Mouse (Mus musculus): ENCODE measurements around the gene Prss35. TPM values are rescaled to one million over a fixed set of nuclear protein-coding genes. Genes with fewer than 3 reads are reported as not detected.

Prss35 gene
- polyA plus RNA-seq (2016; fragmentation: Nextera tagmentation; extraction: Ambion mirVana) = 8.1 and 9.2 TPM in 2 replicates

DNA sequence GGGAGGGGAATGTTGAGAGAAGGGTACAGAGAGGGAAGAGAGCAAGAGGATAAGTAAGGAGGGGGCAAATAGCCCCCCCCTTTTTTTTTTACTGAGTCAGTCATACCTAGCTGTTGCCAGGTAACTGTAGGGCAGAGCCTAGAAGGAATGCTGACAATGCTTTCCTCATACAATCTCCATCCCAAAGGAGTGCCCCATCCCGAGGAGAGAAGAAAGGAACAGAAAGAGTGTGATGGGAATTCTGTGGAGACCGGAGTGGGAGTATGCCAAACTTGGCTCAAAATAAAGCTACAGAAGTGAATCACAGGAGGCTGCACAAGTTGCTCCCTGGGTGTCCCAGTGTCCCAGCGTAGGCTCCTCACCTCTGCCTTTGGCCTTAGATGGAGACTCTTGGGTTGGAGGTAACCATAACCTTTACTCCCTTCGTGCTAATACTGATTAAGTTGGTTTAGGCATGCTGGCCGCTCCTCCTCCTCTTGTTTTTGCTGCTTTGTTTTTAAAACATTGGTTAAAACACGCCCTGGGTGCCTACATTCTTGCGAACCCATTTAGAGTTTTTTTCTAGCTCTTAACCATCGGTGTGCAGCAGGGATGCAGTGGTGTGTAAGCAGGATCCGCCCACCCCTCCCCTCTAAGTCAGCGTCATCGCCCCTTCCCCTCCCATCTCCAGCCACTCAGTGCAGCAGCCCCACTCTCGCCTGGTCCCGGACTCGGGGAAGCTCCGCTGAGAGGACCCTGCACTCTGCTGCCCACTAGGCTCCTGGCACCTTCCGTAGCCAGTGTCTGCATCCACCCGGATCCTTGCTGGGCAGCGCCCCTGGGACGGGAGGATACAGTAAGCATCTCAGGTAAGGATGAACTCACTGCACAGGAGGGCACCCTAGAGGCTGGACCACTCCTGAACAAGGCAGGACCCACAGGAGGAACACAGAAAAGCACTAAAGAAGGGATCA, at the start of gene Prss35:
Gene Prss35 (plus strand): TSS at position 691 of the 953 bp plus-strand sequence.
- Histone ChIP-seq H3K4me1 (peaks cover 16% of the 10 kb centered on the region), H3K9me3 (no peaks in the 10 kb centered on the region), H3K4me3 (peak within 1 kb of the TSS; percentile 57), H3K27ac (peak within 1 kb of the TSS; percentile 57; the same call in 1 of the 2 replicates), H3K36me3 (no peaks in the 10 kb centered on the region), H3K27me3 (ENCODE audit: insufficient read depth, poor library complexity, severe bottlenecking) (0 out of 2 replicates have a peak, but pooled peaks cover 8% of the 10 kb centered on the region)
- WGBS = 6% methylated on average over 19 of the region's 19 CpGs
- peak; percentile 80 for DNase-seq (ENCODE audit: low spot score)

GRCm38 (mm10) chr9:86693935-86694334, 49.5 kb upstream of the Prss35 start:
- no peaks in the 10 kb centered on the region for H3K9me3 ChIP-seq
- WGBS = 86% methylated on average over 6 of the region's 6 CpGs
- DNase-seq (ENCODE audit: low spot score) = no peak

DNA sequence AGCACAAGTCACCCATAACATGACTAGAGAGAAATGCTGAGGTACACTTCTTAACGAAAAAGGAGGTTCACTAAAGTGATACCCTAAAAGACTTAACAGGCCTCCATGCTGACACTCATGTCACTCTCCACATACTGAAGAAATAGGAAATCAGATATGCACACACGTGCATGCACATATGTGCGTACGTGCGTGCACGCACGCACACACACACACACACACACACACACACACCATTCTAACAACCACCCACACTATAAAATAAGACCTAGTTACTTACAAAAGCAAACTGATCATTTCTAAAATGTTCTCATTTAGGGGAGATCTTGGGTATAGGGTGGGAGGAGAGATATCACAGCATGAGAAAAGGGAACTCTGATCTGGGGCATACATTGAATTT, 48.8 kb upstream of the Prss35 start:
- Histone ChIP-seq H3K27ac (no peak overlapping the region), H3K4me1 (peaks cover 6% of the 10 kb centered on the region), H3K4me3 (peak overlapping the region; percentile 91; the same call in 1 of the 2 replicates), H3K27me3 (ENCODE audit: insufficient read depth, poor library complexity, severe bottlenecking) (no peaks in the 10 kb centered on the region), H3K9me3 (no peaks in the 10 kb centered on the region), H3K36me3 (no peaks in the 10 kb centered on the region)
- 90% methylated on average over 7 of the region's 7 CpGs for WGBS
- DNase-seq (ENCODE audit: low spot score) = no peak

More at GRCm38 (mm10) chr9:86693935-86694334, 49.5 kb upstream of the Prss35 start:
- no peak overlapping the region for H3K27ac ChIP-seq
- no peaks in the 10 kb centered on the region for H3K36me3 ChIP-seq
- no peak overlapping the region for H3K4me3 ChIP-seq
- no peaks in the 10 kb centered on the region for H3K27me3 ChIP-seq (ENCODE audit: insufficient read depth, poor library complexity, severe bottlenecking)
- peaks cover 5% of the 10 kb centered on the region; the same call in 1 of the 2 replicates for H3K4me1 ChIP-seq

- peak; percentile 80 for DNase-seq (ENCODE audit: low spot score)
- H3K9me3 ChIP-seq = no peaks in the 10 kb centered on the region
- under 1% methylated on average over 55 of the region's 56 CpGs for WGBS
- peak overlapping the region; percentile 92 for H3K27ac ChIP-seq
- H3K4me3 ChIP-seq = peak overlapping the region; percentile 91
- no peaks in the 10 kb centered on the region for H3K27me3 ChIP-seq (ENCODE audit: insufficient read depth, poor library complexity, severe bottlenecking)
- H3K36me3 ChIP-seq = no peaks in the 10 kb centered on the region
- H3K4me1 ChIP-seq = peaks cover 10% of the 10 kb centered on the region
Observed at GRCm38 (mm10) chr9:86695199-86695817, 48.1 kb upstream of the Prss35 start.

GRCm38 (mm10) chr9:86695818-86696261, 47.6 kb upstream of the Prss35 start, which contains the start of gene Me1:
Me1 (minus strand) TSS chr9:86695953.
- no peaks in the 10 kb centered on the region for H3K27me3 ChIP-seq (ENCODE audit: insufficient read depth, poor library complexity, severe bottlenecking)
- H3K4me1 ChIP-seq = peaks cover 12% of the 10 kb centered on the region
- peak within 1 kb of the TSS; percentile 92 for H3K27ac ChIP-seq
- no peaks in the 10 kb centered on the region for H3K9me3 ChIP-seq
- under 1% methylated on average over 46 of the region's 46 CpGs for WGBS
- no peaks in the 10 kb centered on the region for H3K36me3 ChIP-seq
- peak within 1 kb of the TSS; percentile 91 for H3K4me3 ChIP-seq
- no peak for DNase-seq (ENCODE audit: low spot score)

- DNase-seq (ENCODE audit: low spot score) = peak; percentile 84
- Histone ChIP-seq H3K4me1 (peaks cover 19% of the 10 kb centered on the region), H3K36me3 (no peaks in the 10 kb centered on the region), H3K9me3 (no peaks in the 10 kb centered on the region), H3K4me3 (no peak overlapping the region), H3K27me3 (ENCODE audit: insufficient read depth, poor library complexity, severe bottlenecking) (no peaks in the 10 kb centered on the region), H3K27ac (peak overlapping the region; percentile 76)
- WGBS = 15% methylated on average over 5 of the region's 5 CpGs
Observed at GRCm38 (mm10) chr9:86701264-86701663, 42.2 kb upstream of the Prss35 start.

GRCm38 (mm10) chr9:86701844-86702243, 41.6 kb upstream of the Prss35 start:
- H3K36me3 ChIP-seq = no peaks in the 10 kb centered on the region
- WGBS = 6% methylated on average over 2 of the region's 2 CpGs
- H3K27ac ChIP-seq = peak overlapping the region; percentile 76
- H3K9me3 ChIP-seq = no peaks in the 10 kb centered on the region
- no peak overlapping the region for H3K4me3 ChIP-seq
- no peak for DNase-seq (ENCODE audit: low spot score)
- H3K27me3 ChIP-seq (ENCODE audit: insufficient read depth, poor library complexity, severe bottlenecking) = no peaks in the 10 kb centered on the region
- H3K4me1 ChIP-seq = peaks cover 19% of the 10 kb centered on the region

DNA sequence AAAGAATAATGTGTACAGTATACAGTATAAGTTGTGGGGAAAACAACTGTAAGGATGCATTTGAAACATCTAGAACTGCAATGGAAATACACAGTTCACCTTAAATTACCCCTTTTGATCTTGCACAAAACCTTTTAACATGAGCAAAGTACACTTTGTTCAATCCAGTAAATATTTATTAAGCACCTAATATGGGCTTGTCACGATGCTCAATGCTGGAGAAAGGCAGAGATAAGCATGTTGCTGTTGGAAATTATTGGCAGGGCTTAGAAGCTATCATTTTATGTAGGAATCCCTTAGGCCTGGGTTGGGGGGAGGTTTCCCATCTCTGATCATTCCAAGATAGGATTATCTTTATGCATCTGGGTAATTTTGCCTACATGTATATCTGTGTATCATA, 36.0 kb upstream of the Prss35 start:
- Histone ChIP-seq H3K27ac (no peak overlapping the region), H3K27me3 (ENCODE audit: insufficient read depth, poor library complexity, severe bottlenecking) (no peaks in the 10 kb centered on the region), H3K4me1 (no peaks in the 10 kb centered on the region; the same call in 1 of the 2 replicates), H3K4me3 (no peak overlapping the region), H3K9me3 (no peaks in the 10 kb centered on the region), H3K36me3 (no peaks in the 10 kb centered on the region)
- WGBS = 69% methylated on average over 1 of the region's 1 CpGs
- DNase-seq (ENCODE audit: low spot score) = no peak

DNA sequence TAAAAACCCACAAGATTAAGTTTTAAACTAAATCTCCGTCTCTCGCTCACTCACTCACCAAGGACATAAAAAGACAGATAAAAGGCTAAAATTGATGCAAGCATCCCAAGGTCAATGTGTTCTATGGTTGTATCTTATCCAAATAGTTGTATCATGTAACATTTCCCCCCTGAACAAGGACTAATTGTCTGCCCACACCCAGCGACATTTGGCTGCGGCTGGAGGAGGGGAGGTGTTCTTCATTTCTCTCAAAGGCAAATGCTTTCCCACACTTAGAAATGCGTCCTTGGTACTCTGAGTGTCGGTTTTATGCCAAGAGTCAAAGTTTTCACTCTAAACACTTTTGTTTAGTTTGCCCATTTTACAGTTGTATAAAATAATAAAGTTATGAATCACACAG, 34.5 kb upstream of the Prss35 start:
- H3K27ac ChIP-seq = no peak overlapping the region
- no peaks in the 10 kb centered on the region for H3K27me3 ChIP-seq (ENCODE audit: insufficient read depth, poor library complexity, severe bottlenecking)
- whole genome bisulfite sequencing = 60% methylated on average over 6 of the region's 6 CpGs
- no peak overlapping the region for H3K4me3 ChIP-seq
- no peaks in the 10 kb centered on the region for H3K9me3 ChIP-seq
- H3K36me3 ChIP-seq = no peaks in the 10 kb centered on the region
- DNase-seq (ENCODE audit: low spot score) = no peak
- no peaks in the 10 kb centered on the region for H3K4me1 ChIP-seq

DNA sequence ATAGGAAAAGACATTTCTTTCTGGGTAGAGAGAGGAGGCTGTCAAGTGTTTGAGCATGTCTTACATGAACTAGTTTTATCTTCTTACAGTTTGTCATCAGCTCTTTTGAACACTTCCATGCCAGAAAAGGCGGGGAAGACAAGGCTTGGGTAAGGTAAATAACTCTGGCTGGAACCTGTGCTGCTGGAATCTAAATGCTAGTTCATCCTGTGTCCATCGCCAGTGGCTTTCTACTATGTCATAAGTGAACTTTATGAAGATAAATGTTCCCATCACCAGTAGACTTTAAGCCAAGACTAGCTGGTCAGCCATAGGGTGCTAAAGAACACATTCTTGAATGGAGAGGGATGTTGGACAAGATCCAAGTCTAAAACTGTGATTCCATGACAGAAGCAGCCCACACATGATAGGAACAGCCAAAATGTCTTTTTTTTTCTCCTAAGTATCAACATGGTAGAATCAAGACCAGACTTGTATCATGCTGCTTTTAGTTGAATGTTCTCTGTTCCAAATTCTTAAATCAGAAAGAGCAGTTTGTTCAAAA, 33.3 kb upstream of the Prss35 start:
- no peak for DNase-seq (ENCODE audit: low spot score)
- no peaks in the 10 kb centered on the region for H3K9me3 ChIP-seq

DNA sequence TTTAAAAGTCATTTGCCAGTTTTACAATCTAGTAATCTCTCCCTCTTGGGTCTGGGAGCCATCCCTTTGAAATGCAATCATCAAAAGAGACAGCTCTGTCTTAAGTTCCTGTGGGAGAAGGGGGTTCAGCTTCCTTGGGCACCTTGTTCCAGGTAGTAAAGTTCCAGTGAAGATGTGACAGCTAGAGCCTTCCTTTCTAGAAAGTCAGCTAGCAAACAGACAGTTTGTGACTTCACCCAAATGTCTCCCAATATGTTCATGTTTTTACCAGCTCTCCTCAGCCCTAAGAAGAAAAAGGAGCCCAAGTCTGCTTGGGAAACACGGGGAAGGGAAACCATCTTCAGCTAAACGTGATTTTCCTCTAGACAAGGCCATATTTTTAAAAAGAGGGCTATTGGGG, 30.8 kb upstream of the Prss35 start:
- no peak overlapping the region for H3K4me3 ChIP-seq
- no peaks in the 10 kb centered on the region for H3K27me3 ChIP-seq (ENCODE audit: insufficient read depth, poor library complexity, severe bottlenecking)
- no peak overlapping the region for H3K27ac ChIP-seq
- H3K4me1 ChIP-seq = no peaks in the 10 kb centered on the region
- no peaks in the 10 kb centered on the region for H3K36me3 ChIP-seq
- WGBS = 65% methylated on average over 2 of the region's 2 CpGs
- no peaks in the 10 kb centered on the region for H3K9me3 ChIP-seq
- DNase-seq (ENCODE audit: low spot score) = no peak

More for the DNA sequence above, 33.3 kb upstream of the Prss35 start:
- no peaks in the 10 kb centered on the region for H3K4me1 ChIP-seq
- no peaks in the 10 kb centered on the region for H3K36me3 ChIP-seq
- WGBS = 74% methylated on average over 2 of the region's 2 CpGs
- H3K27ac ChIP-seq = no peak overlapping the region
- H3K27me3 ChIP-seq (ENCODE audit: insufficient read depth, poor library complexity, severe bottlenecking) = no peaks in the 10 kb centered on the region
- H3K4me3 ChIP-seq = no peak overlapping the region

- Histone ChIP-seq H3K27ac (no peak overlapping the region), H3K4me1 (peaks cover under 1% of the 10 kb centered on the region; the same call in 1 of the 2 replicates), H3K4me3 (no peak overlapping the region), H3K36me3 (no peaks in the 10 kb centered on the region), H3K27me3 (ENCODE audit: insufficient read depth, poor library complexity, severe bottlenecking) (no peaks in the 10 kb centered on the region), H3K9me3 (no peaks in the 10 kb centered on the region)
- DNase-seq (ENCODE audit: low spot score) = no peak
- 89% methylated on average over 3 of the region's 3 CpGs for WGBS
Observed at GRCm38 (mm10) chr9:86714089-86714488, 29.4 kb upstream of the Prss35 start.
